Mouse (Mus musculus): ENCODE measurements around the gene Slc3a2.

DNA sequence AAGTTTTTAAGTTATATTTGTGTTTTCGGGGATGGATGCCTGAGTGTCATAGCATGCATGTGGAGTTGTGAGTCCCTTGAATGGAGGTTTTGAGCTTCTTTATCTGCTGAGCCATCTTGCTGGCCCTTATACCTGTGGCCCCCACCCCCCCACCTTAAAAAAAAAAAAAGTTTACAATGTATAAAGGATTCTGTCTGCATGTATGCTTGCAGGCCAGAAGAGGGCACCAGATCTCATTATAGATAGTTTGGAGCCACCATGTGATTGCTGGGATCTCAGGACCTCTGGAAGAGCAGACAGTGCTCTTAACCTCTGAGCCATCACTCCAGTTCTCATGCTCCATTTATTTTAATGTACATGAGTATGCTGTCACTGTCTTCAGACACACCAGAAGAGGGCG is 24.2 kb upstream of the Slc3a2 start:
- TF ChIP-seq CTCF (IDR thresholded peaks at IDR 0.05), result peak; percentile 58
- TF ChIP-seq EP300 (IDR thresholded peaks at IDR 0.05; ENCODE audit: insufficient read depth, low read depth, low read length), result no peak
- no peak for TF ChIP-seq POLR2A (IDR thresholded peaks at IDR 0.05; ENCODE audit: insufficient read depth, low read depth, low read length)
